23 mouse cellular contexts compared by ENCODE assay signal in the genomic region with DNA sequence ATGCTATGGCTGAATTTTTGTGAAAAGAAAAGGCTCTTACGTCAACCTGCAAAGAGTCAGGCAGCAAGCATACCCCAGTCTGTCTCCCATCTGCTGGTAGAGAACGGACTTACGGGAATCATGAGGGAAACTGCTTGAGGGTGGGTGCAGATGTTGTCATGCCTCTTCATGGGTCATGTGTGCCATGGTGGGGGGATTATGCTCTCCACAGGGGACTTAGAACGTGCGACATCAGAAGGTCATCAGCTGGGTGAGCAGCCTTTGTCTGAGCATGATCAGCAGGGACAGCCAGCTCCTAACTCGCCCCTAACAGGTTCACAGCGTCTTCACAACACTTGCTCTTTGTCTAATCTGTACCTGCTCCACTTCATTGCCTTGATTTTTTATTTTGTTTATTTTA. TPM values are rescaled to one million over a fixed set of nuclear protein-coding genes. Genes with fewer than 3 reads are reported as not detected.
"Had no signal": no experiment of that assay in that cellular context is flagged by ENCODE, and none has a peak within 500 bp of the region (broad histone marks: within the 10 kb centered on the region; RNA-seq: fewer than 3 reads in every experiment).

No protein-coding gene starts in this region.

- H3K9ac ChIP-seq: lung, embryonic 14.5 days; midbrain, embryonic 13.5 days; neural tube, embryonic 13.5 days; neural tube, embryonic 15.5 days; stomach, embryonic 15.5 days had no signal

- H3K27ac ChIP-seq: midbrain, embryonic 10.5 days; midbrain, embryonic 13.5 days; neural tube, embryonic 13.5 days; neural tube, embryonic 15.5 days; stomach, embryonic 15.5 days; stomach, postnatal 0 days had no signal

- H3K27me3 ChIP-seq: stomach, embryonic 15.5 days had no signal

- H3K36me3 ChIP-seq: midbrain, embryonic 10.5 days; midbrain, embryonic 13.5 days; neural tube, embryonic 13.5 days; neural tube, embryonic 15.5 days; stomach, embryonic 15.5 days had no signal

- H3K4me1 ChIP-seq: neural tube, embryonic 13.5 days; neural tube, embryonic 15.5 days; stomach, embryonic 15.5 days had no signal

- H3K4me3 ChIP-seq: midbrain, embryonic 10.5 days; midbrain, embryonic 13.5 days; myocyte; neural tube, embryonic 13.5 days; neural tube, embryonic 15.5 days; stomach, embryonic 15.5 days had no signal

- ATAC-seq: midbrain, embryonic 13.5 days; midbrain, embryonic 16.5 days had no signal

- DNase-seq: lung, adult 18-20 months; lung, embryonic 14.5 days; lung, postnatal 10 days; lung, postnatal 4 days; right cerebral cortex, adult 18-20 months; right cerebral cortex, postnatal 14 days; thymus, adult 2 months; thymus, postnatal 25 days; thymus, postnatal 4 days had no signal

- H3K9me3 ChIP-seq: midbrain, embryonic 10.5 days; neural tube, embryonic 13.5 days; neural tube, embryonic 15.5 days; stomach, embryonic 15.5 days had no signal

- H3K4me2 ChIP-seq: lung, embryonic 14.5 days; midbrain, embryonic 13.5 days; neural tube, embryonic 13.5 days; neural tube, embryonic 15.5 days; stomach, embryonic 15.5 days had no signal

RNA-seq across cellular contexts. Expression of a gene that starts 26.9 kb away (rescaled TPM):
- total RNA-seq: megakaryocyte, adult 5-6 weeks; megakaryocyte-erythroid progenitor cell, adult 5-6 weeks had no signal
- polyA plus RNA-seq: liver, embryonic 16.5 days; lung, embryonic 16.5 days; myocyte; spleen, adult 2 months; stomach, embryonic 15.5 days; stomach, postnatal 0 days; thymus, adult 2 months; urinary bladder, adult 2 months had no signal
